Mouse (Mus musculus) MEL (cell line): ENCODE measurements at regions not wholly inside any gene's neighbourhood (a gene's known extent, or its start where the extent isn't known, plus 50 kb on each side); places are given as distances from the start of the nearest gene placed in this dataset.

Experiments used
- DNase-seq: peaks from one replicate; pipeline ENCODE4 v3.0.0; 2011; ENCODE audit warnings: low read depth, low spot score
- H3K27ac ChIP-seq: 2 replicates; pipeline ENCODE4 v1.5.1; 2012; ENCODE audit warnings: low read depth, mild to moderate bottlenecking, control low read depth, low read length, moderate library complexity; ENCODE audit not compliant: control insufficient read depth
- H3K27me3 ChIP-seq, 2 experiments: fragments of 150-350 bp in 1 of 2; sonication (generic) in 1 of 2; 2 replicates each; pipeline ENCODE4 v1.6.1; 2012; ENCODE audit warnings: low read length in 2 of 2, mild to moderate bottlenecking in 2 of 2, improper control_type of control experiment in 1 of 2, moderate library complexity in 1 of 2; ENCODE audit not compliant: insufficient read depth in 2 of 2, control insufficient read depth in 1 of 2
- H3K36me3 ChIP-seq, 2 experiments: 2 replicates each; pipeline ENCODE4 v1.6.1; 2012 to 2014; ENCODE audit warnings: low read length in 2 of 2, improper control_type of control experiment in 1 of 2, inconsistent platforms in 1 of 2, mild to moderate bottlenecking in 1 of 2; ENCODE audit not compliant: insufficient read depth in 2 of 2, control insufficient read depth in 1 of 2
- H3K4me1 ChIP-seq, 2 experiments: fragments of 150-350 bp in 1 of 2; sonication (generic) in 1 of 2; 2 replicates each; pipeline ENCODE4 v1.6.1; 2012; ENCODE audit warnings: low read length in 2 of 2, improper control_type of control experiment in 1 of 2, mild to moderate bottlenecking in 1 of 2; ENCODE audit not compliant: insufficient read depth in 2 of 2, control insufficient read depth in 1 of 2
- H3K4me3 ChIP-seq, 2 experiments: fragments of 150-350 bp in 1 of 2; sonication (generic) in 1 of 2; 2 replicates each; pipeline ENCODE4 v1.5.1; 2012; ENCODE audit warnings: low read depth in 2 of 2, low read length in 2 of 2, mild to moderate bottlenecking in 2 of 2, moderate library complexity in 2 of 2, control low read depth in 1 of 2, improper control_type of control experiment in 1 of 2; ENCODE audit not compliant: control insufficient read depth in 1 of 2, insufficient read depth in 1 of 2
- H3K79me2 ChIP-seq: 2 replicates; pipeline ENCODE4 v1.6.1; 2012; ENCODE audit warnings: mild to moderate bottlenecking, low read length, moderate library complexity; ENCODE audit not compliant: control insufficient read depth, poor library complexity, insufficient read depth
- H3K9ac ChIP-seq: 2 replicates; pipeline ENCODE4 v1.6.1; 2012; ENCODE audit warnings: low read depth, mild to moderate bottlenecking, control low read depth, low read length, moderate library complexity; ENCODE audit not compliant: control insufficient read depth, poor library complexity, severe bottlenecking
- H3K9me3 ChIP-seq: fragments of 150-350 bp; sonication (generic); replicated peaks from 2 replicates; pipeline ENCODE4 v1.6.1; 2012; ENCODE audit warnings: mild to moderate bottlenecking, low read length, improper control_type of control experiment, moderate library complexity; ENCODE audit not compliant: insufficient read depth
- BHLHE40 ChIP-seq: IDR thresholded peaks from 2 replicates; pipeline ENCODE4 v1.6.1; 2012; ENCODE audit warnings: low read depth, mild to moderate bottlenecking, inconsistent platforms, low read length, improper control_type of control experiment, borderline replicate concordance
- CHD1 ChIP-seq: IDR thresholded peaks from 2 replicates; pipeline ENCODE4 v1.6.1; 2012; ENCODE audit warnings: low read depth, mild to moderate bottlenecking, inconsistent platforms, low read length, improper control_type of control experiment
- CHD2 ChIP-seq: IDR thresholded peaks from 2 replicates; pipeline ENCODE4 v1.6.1; 2011; ENCODE audit warnings: low read length, improper control_type of control experiment
- CTCF ChIP-seq, 3 experiments: IDR thresholded peaks in 2 of 3; conservative IDR thresholded peaks in 1 of 3; 2 replicates each; pipeline ENCODE4 v1.5.1; 2011 to 2012; ENCODE audit warnings: low read length in 3 of 3, low read depth in 2 of 3, mild to moderate bottlenecking in 2 of 3, improper control_type of control experiment in 1 of 3, inconsistent platforms in 1 of 3, mixed read lengths in 1 of 3, moderate library complexity in 1 of 3; ENCODE audit not compliant: control insufficient read depth in 1 of 3, insufficient read depth in 1 of 3, poor library complexity in 1 of 3, severe bottlenecking in 1 of 3
- E2F4 ChIP-seq: IDR thresholded peaks from 2 replicates; pipeline ENCODE4 v1.6.1; 2011; ENCODE audit warnings: low read depth, low read length, improper control_type of control experiment, borderline replicate concordance
- ELF1 ChIP-seq: IDR thresholded peaks from 2 replicates; pipeline ENCODE4 v1.6.1; 2014; ENCODE audit warnings: low read depth, mild to moderate bottlenecking, inconsistent platforms, low read length, improper control_type of control experiment, moderate library complexity
- EP300 ChIP-seq, 2 experiments: IDR thresholded peaks; 2 replicates each; pipeline ENCODE4 v1.6.1; 2011; ENCODE audit warnings: improper control_type of control experiment in 2 of 2, low read length in 2 of 2, low read depth in 1 of 2, mild to moderate bottlenecking in 1 of 2
- ETS1 ChIP-seq: IDR thresholded peaks from 2 replicates; pipeline ENCODE4 v1.6.1; 2012; ENCODE audit warnings: low read depth, mild to moderate bottlenecking, inconsistent platforms, low read length, improper control_type of control experiment, moderate library complexity
- MAFK ChIP-seq: IDR thresholded peaks from 2 replicates; pipeline ENCODE4 v1.6.1; 2011; ENCODE audit warnings: low read depth, mild to moderate bottlenecking, low read length, improper control_type of control experiment, borderline replicate concordance
- MAX ChIP-seq: IDR thresholded peaks from 2 replicates; pipeline ENCODE4 v1.6.1; 2011; ENCODE audit warnings: low read length, improper control_type of control experiment
- MEF2A ChIP-seq: IDR thresholded peaks from 2 replicates; pipeline ENCODE4 v1.6.1; 2014; ENCODE audit warnings: low read depth, mild to moderate bottlenecking, inconsistent platforms, low read length, improper control_type of control experiment; ENCODE audit not compliant: poor library complexity, insufficient replicate concordance, severe bottlenecking; ENCODE audit errors: extremely low read depth
- MXI1 ChIP-seq: IDR thresholded peaks from 2 replicates; pipeline ENCODE4 v1.6.1; 2011; ENCODE audit warnings: mild to moderate bottlenecking, low read depth, low read length, improper control_type of control experiment
- MYB ChIP-seq: IDR thresholded peaks from 2 replicates; pipeline ENCODE4 v1.6.1; 2011; ENCODE audit warnings: mild to moderate bottlenecking, low read depth, low read length, improper control_type of control experiment
- NELFE ChIP-seq: IDR thresholded peaks from 2 replicates; pipeline ENCODE4 v1.6.1; 2011; ENCODE audit warnings: low read depth, low read length, improper control_type of control experiment
- NRF1 ChIP-seq: IDR thresholded peaks from 2 replicates; pipeline ENCODE4 v1.6.1; 2014; ENCODE audit warnings: low read depth, mild to moderate bottlenecking, inconsistent platforms, low read length, improper control_type of control experiment, moderate library complexity; ENCODE audit not compliant: poor library complexity, insufficient read depth, severe bottlenecking
- POLR2A ChIP-seq, 2 experiments: IDR thresholded peaks; 2 replicates each; pipeline ENCODE4 v1.6.1; 2011 to 2012; ENCODE audit warnings: low read length in 2 of 2, mild to moderate bottlenecking in 2 of 2, control low read depth in 1 of 2, improper control_type of control experiment in 1 of 2, low read depth in 1 of 2, moderate library complexity in 1 of 2; ENCODE audit not compliant: control insufficient read depth in 1 of 2, insufficient read depth in 1 of 2, poor library complexity in 1 of 2
- POLR2AphosphoS5 ChIP-seq: IDR thresholded peaks from 2 replicates; pipeline ENCODE4 v1.6.1; 2012; ENCODE audit warnings: low read depth, borderline replicate concordance, mild to moderate bottlenecking, inconsistent platforms, low read length, moderate library complexity, mixed read lengths
- RAD21 ChIP-seq: IDR thresholded peaks from 2 replicates; pipeline ENCODE4 v1.6.1; 2011; ENCODE audit warnings: mild to moderate bottlenecking, low read depth, low read length, improper control_type of control experiment
- SIN3A ChIP-seq: IDR thresholded peaks from 2 replicates; pipeline ENCODE4 v1.6.1; 2012; ENCODE audit warnings: low read length, improper control_type of control experiment, inconsistent platforms
- SMC3 ChIP-seq: IDR thresholded peaks from 2 replicates; pipeline ENCODE4 v1.6.1; 2011; ENCODE audit warnings: low read depth, low read length, improper control_type of control experiment
- TAL1 ChIP-seq: IDR thresholded peaks from 2 replicates; pipeline ENCODE4 v1.6.1; 2012; ENCODE audit warnings: mild to moderate bottlenecking, inconsistent platforms, low read length, moderate library complexity, mixed read lengths
- UBTF ChIP-seq: IDR thresholded peaks from 2 replicates; pipeline ENCODE4 v1.6.1; 2012; ENCODE audit warnings: low read depth, mild to moderate bottlenecking, inconsistent platforms, low read length, improper control_type of control experiment, moderate library complexity, borderline replicate concordance; ENCODE audit not compliant: insufficient read depth
- USF1 ChIP-seq: IDR thresholded peaks from 2 replicates; pipeline ENCODE4 v1.6.1; 2014; ENCODE audit warnings: low read depth, mild to moderate bottlenecking, inconsistent platforms, low read length, improper control_type of control experiment, moderate library complexity
- USF2 ChIP-seq, 2 experiments: IDR thresholded peaks; 2 replicates each; pipeline ENCODE4 v1.6.1; 2011 to 2012; ENCODE audit warnings: improper control_type of control experiment in 2 of 2, low read length in 2 of 2, borderline replicate concordance in 1 of 2, inconsistent platforms in 1 of 2, low read depth in 1 of 2, mild to moderate bottlenecking in 1 of 2; ENCODE audit not compliant: insufficient read depth in 1 of 2
- ZC3H11A ChIP-seq: IDR thresholded peaks from 2 replicates; pipeline ENCODE4 v1.6.1; 2012; ENCODE audit warnings: low read depth, mild to moderate bottlenecking, inconsistent platforms, low read length, improper control_type of control experiment
- ZKSCAN1 ChIP-seq: IDR thresholded peaks from 2 replicates; pipeline ENCODE4 v1.6.1; 2012; ENCODE audit warnings: low read depth, mild to moderate bottlenecking, inconsistent platforms, low read length, improper control_type of control experiment, moderate library complexity
- ZMIZ1 ChIP-seq: IDR thresholded peaks from 2 replicates; pipeline ENCODE4 v1.6.1; 2012; ENCODE audit warnings: low read depth, mild to moderate bottlenecking, inconsistent platforms, low read length, improper control_type of control experiment, moderate library complexity
- ZNF384 ChIP-seq: IDR thresholded peaks from 2 replicates; pipeline ENCODE4 v1.6.1; 2012; ENCODE audit warnings: low read depth, mild to moderate bottlenecking, inconsistent platforms, low read length, improper control_type of control experiment

DNA sequence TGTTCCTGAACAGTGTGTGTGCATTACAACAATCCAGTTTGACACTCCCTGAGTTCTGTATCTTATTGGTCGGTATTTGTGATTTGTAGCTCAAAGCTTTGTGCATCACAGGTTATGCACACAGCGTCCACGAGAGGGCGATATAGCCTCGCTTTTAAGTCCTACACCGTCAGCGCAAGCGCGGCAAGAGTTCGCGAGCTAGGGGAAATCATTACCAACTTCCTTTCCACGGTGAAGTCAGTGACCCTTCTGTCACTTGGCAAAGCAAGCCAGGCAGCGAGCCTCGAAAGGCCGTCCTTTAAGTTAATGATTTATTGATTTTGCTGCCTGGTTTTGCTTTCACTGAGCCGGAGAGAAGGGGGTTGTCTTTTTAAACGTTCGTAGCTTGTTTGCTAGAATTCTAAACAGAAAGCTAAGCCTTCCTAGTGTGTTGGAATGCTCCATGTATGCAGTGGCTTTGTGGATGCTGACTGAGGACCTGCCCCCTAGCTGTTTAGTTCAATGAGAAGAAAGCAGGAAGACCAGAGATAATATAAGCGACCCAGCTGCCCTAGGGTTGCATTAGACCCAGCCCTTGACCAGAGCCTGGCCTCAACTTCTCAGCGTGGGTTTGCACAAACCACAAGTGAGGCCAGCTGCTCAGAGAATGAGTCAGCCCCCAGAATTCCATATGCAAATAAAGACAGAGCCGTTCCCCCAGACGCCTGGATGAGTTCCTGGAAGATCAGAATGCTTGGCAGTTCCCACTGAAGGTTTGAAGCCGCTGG, 79.0 kb upstream of the Ipo5 start (continued):
- TF ChIP-seq RAD21 (peak; percentile 78), TAL1 (no peak), MYB (no peak), BHLHE40 (no peak), USF1 (no peak), ZKSCAN1 (no peak), SMC3 (peak; percentile 67), CHD2 (no peak), NELFE (no peak), MXI1 (no peak), E2F4 (no peak), ZNF384 (no peak), SIN3A (no peak), ELF1 (no peak), ZC3H11A (peak; percentile 50; the same call in 1 of the 2 replicates), NRF1 (peak; percentile 61), USF2 (IDR thresholded peaks at IDR 0.05; ENCODE audit: borderline replicate concordance in 1 of 2, insufficient read depth in 1 of 2, low read depth in 1 of 2, low read length in 2 of 2) (no peak), UBTF (no peak), POLR2A (IDR thresholded peaks at IDR 0.05; ENCODE audit: control insufficient read depth in 1 of 2, insufficient read depth in 1 of 2, low read depth in 1 of 2, low read length in 2 of 2, poor library complexity in 1 of 2) (no peak)

DNA sequence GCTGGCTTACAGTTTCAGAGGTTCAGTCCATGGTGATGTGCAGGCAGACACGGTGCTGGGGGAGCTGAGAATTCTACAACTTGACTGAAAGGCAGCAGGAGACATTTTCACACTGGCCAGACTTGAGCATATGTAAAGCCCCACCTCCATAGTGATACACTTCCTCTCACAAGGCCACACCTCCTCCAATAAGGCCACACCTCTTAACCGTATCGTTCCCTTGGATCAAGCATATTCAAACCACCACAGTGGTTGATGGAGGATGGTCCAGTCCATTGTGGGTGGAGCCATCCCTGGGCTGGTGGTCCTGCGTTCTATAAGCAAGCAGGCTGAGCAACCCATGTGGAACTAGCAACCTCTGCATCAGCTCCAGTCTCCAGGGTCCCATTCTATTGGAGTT, 76.2 kb upstream of the Ipo5 start:
- H3K27ac ChIP-seq = no peak overlapping the region
- H3K79me2 ChIP-seq = no peaks in the 10 kb centered on the region
- no peaks in the 10 kb centered on the region for H3K27me3 ChIP-seq
- TF ChIP-seq POLR2AphosphoS5 (no peak), POLR2A (IDR thresholded peaks at IDR 0.05; ENCODE audit: control insufficient read depth in 1 of 2, insufficient read depth in 1 of 2, low read depth in 1 of 2, low read length in 2 of 2, poor library complexity in 1 of 2) (no peak), EP300 (IDR thresholded peaks at IDR 0.05; ENCODE audit: low read depth in 1 of 2, low read length in 2 of 2) (no peak), TAL1 (no peak), USF1 (no peak), ZMIZ1 (no peak), USF2 (IDR thresholded peaks at IDR 0.05; ENCODE audit: borderline replicate concordance in 1 of 2, insufficient read depth in 1 of 2, low read depth in 1 of 2, low read length in 2 of 2) (no peak), CHD1 (no peak), RAD21 (no peak), MAX (no peak), CTCF (IDR thresholded peaks at IDR 0.05 in 2 of 3, conservative IDR thresholded peaks at IDR 0.05 in 1 of 3; ENCODE audit: control insufficient read depth in 1 of 3, insufficient read depth in 1 of 3, low read depth in 2 of 3, low read length in 3 of 3, poor library complexity in 1 of 3, severe bottlenecking in 1 of 3) (no peak), MYB (no peak), MAFK (no peak), ETS1 (no peak), ZC3H11A (no peak), ZKSCAN1 (no peak), MEF2A (no peak)
- no peaks in the 10 kb centered on the region for H3K36me3 ChIP-seq
- H3K9ac ChIP-seq = no peak overlapping the region
- DNase-seq = no peak
- H3K9me3 ChIP-seq = no peaks in the 10 kb centered on the region
- no peak overlapping the region for H3K4me3 ChIP-seq
- no peaks in the 10 kb centered on the region for H3K4me1 ChIP-seq
